ENCODE assay signal across 8 mouse cellular contexts in the genomic region with DNA sequence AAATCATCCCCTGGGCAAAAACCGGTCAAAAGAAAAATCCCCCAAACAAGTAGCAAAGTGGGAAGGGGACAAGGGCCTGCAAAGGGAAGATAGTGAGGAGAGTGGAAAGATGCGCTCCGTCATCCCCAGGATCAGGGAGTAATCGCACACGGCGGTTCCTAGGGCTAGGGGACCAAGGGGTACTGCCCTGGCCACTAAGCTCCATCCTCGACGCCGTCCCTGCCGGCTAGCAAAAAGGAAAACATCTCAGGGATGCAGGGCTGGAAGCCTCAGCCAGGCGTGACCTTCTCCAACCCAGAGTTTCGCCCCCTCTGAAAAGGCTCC. TPM values are rescaled to one million over a fixed set of nuclear protein-coding genes. Genes with fewer than 3 reads are reported as not detected.
DNase-seq lines count a peak whose midpoint lies in the region; ATAC-seq and TF ChIP-seq lines count a peak whose summit lies in the region.

No protein-coding gene starts in this region.

- TF ChIP-seq CTCF in lung, postnatal 0 days (IDR thresholded peaks at IDR 0.05), result no peak

- H3K27me3 ChIP-seq in lung, postnatal 0 days (replicated peaks; ENCODE audit: insufficient read depth, low read length), result no peaks in the 10 kb centered on the region
- H3K27me3 ChIP-seq in hindbrain, embryonic 11.5 days (ENCODE audit: control insufficient read depth, insufficient read depth, low read length), result no peaks in the 10 kb centered on the region
- H3K27me3 ChIP-seq in megakaryocyte, embryonic 14.5 days (replicated peaks), result no peaks in the 10 kb centered on the region

- no peaks in the 10 kb centered on the region for H3K9me3 ChIP-seq in lung, postnatal 0 days (ENCODE audit: low read length)
- H3K9me3 ChIP-seq in hindbrain, embryonic 11.5 days (ENCODE audit: control insufficient read depth, low read length), result no peaks in the 10 kb centered on the region
- no peaks in the 10 kb centered on the region for H3K9me3 ChIP-seq in megakaryocyte, embryonic 14.5 days

- peak; percentile 21 for ATAC-seq in lung, postnatal 0 days
- peak; percentile 70 for ATAC-seq in hindbrain, embryonic 11.5 days (ENCODE audit: low FRiP score)

- no peak for TF ChIP-seq EP300 in lung, postnatal 0 days (IDR thresholded peaks at IDR 0.05)

- H3K4me2 ChIP-seq in lung, postnatal 0 days (replicated peaks; ENCODE audit: low read depth, low read length), result peak overlapping the region; percentile 86
- H3K4me2 ChIP-seq in hindbrain, embryonic 11.5 days (replicated peaks; ENCODE audit: low read depth, low read length), result peak overlapping the region; percentile 61

- DNase-seq in lung, postnatal 0 days (ENCODE audit: low spot score), result peak; percentile 39
- DNase-seq in lung, postnatal 25 days (ENCODE audit: low spot score), result no peak
- DNase-seq in embryo, embryonic 10.5 days (ENCODE audit: low spot score), result peak; percentile 61
- peak; percentile 62 for DNase-seq in hindbrain, embryonic 11.5 days (ENCODE audit: low spot score)
- DNase-seq in B cell, adult 2 months, result no peak
- DNase-seq in left cerebral cortex, adult 11 months (ENCODE audit: low spot score), result no peak
- no peak for DNase-seq in right cerebral cortex, postnatal 25 days

- H3K4me3 ChIP-seq in lung, postnatal 0 days (ENCODE audit: low read depth, low read length), result peak overlapping the region; percentile 98
- peak overlapping the region; percentile 95 for H3K4me3 ChIP-seq in hindbrain, embryonic 11.5 days (ENCODE audit: low read depth, low read length)
- H3K4me3 ChIP-seq in megakaryocyte, embryonic 14.5 days (replicated peaks), result peak overlapping the region; percentile 99

- no peaks in the 10 kb centered on the region for H3K36me3 ChIP-seq in lung, postnatal 0 days (ENCODE audit: insufficient read depth, low read length)
- H3K36me3 ChIP-seq in hindbrain, embryonic 11.5 days (ENCODE audit: control insufficient read depth, insufficient read depth, low read length), result no peaks in the 10 kb centered on the region
- H3K36me3 ChIP-seq in megakaryocyte, embryonic 14.5 days (replicated peaks; ENCODE audit: low read length), result no peaks in the 10 kb centered on the region

- H3K9ac ChIP-seq in lung, postnatal 0 days (replicated peaks; ENCODE audit: low read depth), result peak overlapping the region; percentile 76
- H3K9ac ChIP-seq in hindbrain, embryonic 11.5 days (ENCODE audit: low read depth, low read length), result peak overlapping the region; percentile 96

- 1% methylated on average over 12 of the region's 12 CpGs for WGBS in lung, postnatal 0 days
- WGBS in hindbrain, embryonic 11.5 days, result under 1% methylated on average over 12 of the region's 12 CpGs

- H3K4me1 ChIP-seq in lung, postnatal 0 days (ENCODE audit: insufficient read depth, low read depth, low read length), result peaks cover 15% of the 10 kb centered on the region; the same call in 1 of the 2 replicates
- peaks cover 8% of the 10 kb centered on the region; the same call in 1 of the 2 replicates for H3K4me1 ChIP-seq in hindbrain, embryonic 11.5 days (replicated peaks; ENCODE audit: control insufficient read depth, insufficient read depth, low read length)
- H3K4me1 ChIP-seq in megakaryocyte, embryonic 14.5 days, result peaks cover 17% of the 10 kb centered on the region

- H3K27ac ChIP-seq in lung, postnatal 0 days (ENCODE audit: low read length), result peak overlapping the region; percentile 96
- H3K27ac ChIP-seq in hindbrain, embryonic 11.5 days (ENCODE audit: low read depth, low read length), result peak overlapping the region; percentile 94

RNA-seq across cellular contexts. Expression of a gene that starts 0.8 kb away (rescaled TPM):
- polyA plus RNA-seq in lung, postnatal 0 days (2015; fragmentation: Nextera tagmentation; extraction: Ambion mirVana), result 8.1 and 9.6 TPM in 2 replicates
- 22.6 and 23.7 TPM in 2 replicates for polyA plus RNA-seq in hindbrain, embryonic 11.5 days (2014; fragmentation: Nextera tagmentation; extraction: Ambion mirVana)
- polyA plus RNA-seq in megakaryocyte, embryonic 14.5 days (2012; ENCODE audit: insufficient read depth, low replicate concordance), result 0.54 and 0.84 TPM in 2 replicates

Comparison
In these comparisons a context has a peak if more than half of its experiments do, and no peak if none do; other contexts are left out.
1. DNase-seq: peak in lung, postnatal 0 days (single experiment), embryo, embryonic 10.5 days (single experiment) and hindbrain, embryonic 11.5 days (single experiment); none in lung, postnatal 25 days (single experiment), B cell, adult 2 months (0 of 2), left cerebral cortex, adult 11 months (single experiment) and right cerebral cortex, postnatal 25 days (single experiment).
2. Peak in every context shown above with its lines, with median percentiles within 50 percentile points of each other: H3K4me3 ChIP-seq.